Mouse (Mus musculus) spleen, adult 10 weeks (tissue): ENCODE measurements around the gene Cacng4. TPM values are rescaled to one million over a fixed set of nuclear protein-coding genes. Genes with fewer than 3 reads are reported as not detected.

Source experiments
- polyA plus RNA-seq: library from polyadenylated mRNA; stranded (reverse); fragments of 350-450 nt; fragmentation: Illumina TruSeq; extraction: RNeasy Lipid Tissue Mini Kit (QIAGEN cat#74804); gene quantifications from one replicate; pipeline ENCODE4 v1.2.3, GENCODE M21; 2015; ENCODE audit warnings: low replicate concordance; ENCODE audit not compliant: insufficient read depth

Gene Cacng4
- 0.36 TPM for polyA plus RNA-seq

GRCm38 (mm10) chr11:107794547-107795269 lies at the start of gene Cacng4:
Cacng4 (minus strand) TSS chr11:107794557.

DNA sequence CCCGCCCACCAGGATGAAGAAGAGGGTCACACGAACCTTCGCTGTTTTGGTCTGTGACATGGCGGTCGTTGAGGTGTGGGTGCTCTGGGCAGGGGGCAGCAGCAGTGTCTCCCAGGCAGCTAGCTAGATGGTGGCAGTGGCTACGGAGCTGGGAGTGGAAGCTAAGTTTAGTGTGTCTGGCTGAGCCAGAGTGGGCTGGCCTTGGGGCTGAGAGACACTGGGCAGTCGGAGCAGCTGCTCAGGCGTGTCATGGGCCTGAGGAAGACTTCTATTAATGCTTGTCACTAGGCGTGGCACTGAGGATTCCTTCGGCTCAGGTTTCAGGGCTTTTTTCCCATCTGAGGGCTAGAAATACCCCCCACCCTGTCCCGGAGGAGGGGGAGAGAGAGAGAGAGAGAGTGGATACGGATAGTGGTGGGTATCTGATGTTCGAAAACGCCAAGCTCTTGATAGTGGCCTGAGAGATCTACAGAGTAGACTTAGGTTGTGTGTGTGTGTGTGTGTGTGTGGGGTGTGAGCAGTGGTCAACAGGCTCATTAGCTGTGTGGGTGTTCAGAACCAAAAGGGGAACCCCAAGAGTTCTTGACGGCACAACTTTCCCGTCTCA lies 77.9 kb downstream of the Cacng4 start, which contains the start of gene Cacng1:
Gene Cacng1 (minus strand): TSS at position 191 of the 607 bp plus-strand sequence.

Other genes starting within 250 kb of the Cacng4 start
- 19.8 TPM for gene Helz, start 246.6 kb downstream of the Cacng4 start, polyA plus RNA-seq
- gene Cacng1, start 78.0 kb downstream of the Cacng4 start, polyA plus RNA-seq, result not detected
- gene Cacng5, start 120.5 kb upstream of the Cacng4 start, polyA plus RNA-seq, result not detected